Mouse (Mus musculus) embryonic fibroblast, embryonic 13.5 days (primary cell): ENCODE results near the gene Fhit. TPM values are rescaled to one million over a fixed set of nuclear protein-coding genes. Genes with fewer than 3 reads are reported as not detected.

Experiments
- H3K27ac ChIP-seq: 2 replicates; pipeline ENCODE4 v1.5.1; 2012; ENCODE audit warnings: low read length, control low read depth, inconsistent platforms; ENCODE audit not compliant: insufficient read depth
- H3K4me1 ChIP-seq: 2 replicates; pipeline ENCODE4 v1.6.1; 2011; ENCODE audit warnings: low read length; ENCODE audit not compliant: control insufficient read depth, insufficient read depth
- H3K4me3 ChIP-seq: 2 replicates; pipeline ENCODE4 v1.5.1; 2011; ENCODE audit warnings: mild to moderate bottlenecking, control low read depth, low read length; ENCODE audit not compliant: insufficient read depth
- CTCF ChIP-seq: IDR thresholded peaks from 2 replicates; pipeline ENCODE4 v1.5.1; 2011; ENCODE audit warnings: mild to moderate bottlenecking, control low read depth, low read length, moderate library complexity, borderline replicate concordance; ENCODE audit not compliant: insufficient read depth
- POLR2A ChIP-seq: IDR thresholded peaks from 2 replicates; pipeline ENCODE4 v1.6.1; 2011; ENCODE audit warnings: low read depth, mild to moderate bottlenecking, control low read depth, low read length, moderate library complexity
- polyA plus RNA-seq: library from polyadenylated mRNA; stranded (reverse); fragments of >200 nt; gene quantifications from 2 replicates; pipeline ENCODE4 v1.2.4, GENCODE M21; 2011; ENCODE audit warnings: low read depth; ENCODE audit not compliant: missing spikeins, insufficient read length

Fhit gene
- polyA plus RNA-seq, 1 experiment, result 1.4 TPM

DNA sequence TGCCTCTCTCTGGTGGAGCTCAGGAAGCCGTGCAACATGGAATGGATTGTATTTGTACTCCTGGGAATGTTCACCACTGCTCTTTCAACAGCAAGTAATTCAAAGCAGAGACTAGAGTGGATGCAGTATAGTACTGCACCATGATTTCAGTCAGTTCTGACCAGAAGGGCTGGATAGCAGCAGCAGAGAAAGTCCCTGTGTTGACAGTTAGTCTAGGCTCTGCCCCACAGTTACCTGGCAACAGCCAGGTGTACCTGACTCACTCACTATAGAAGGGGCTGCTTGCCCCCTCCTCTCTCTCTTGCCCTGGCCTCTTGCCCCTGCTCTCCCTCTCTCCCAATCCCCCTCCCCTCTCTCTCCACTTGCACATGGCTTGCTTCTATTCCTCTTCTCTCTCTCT is 1542.0 kb downstream of the Fhit start:
- no peak overlapping the region for H3K27ac ChIP-seq
- no peak overlapping the region for H3K4me3 ChIP-seq
- no peaks in the 10 kb centered on the region for H3K4me1 ChIP-seq
- TF ChIP-seq CTCF, result no peak
- no peak for TF ChIP-seq POLR2A

DNA sequence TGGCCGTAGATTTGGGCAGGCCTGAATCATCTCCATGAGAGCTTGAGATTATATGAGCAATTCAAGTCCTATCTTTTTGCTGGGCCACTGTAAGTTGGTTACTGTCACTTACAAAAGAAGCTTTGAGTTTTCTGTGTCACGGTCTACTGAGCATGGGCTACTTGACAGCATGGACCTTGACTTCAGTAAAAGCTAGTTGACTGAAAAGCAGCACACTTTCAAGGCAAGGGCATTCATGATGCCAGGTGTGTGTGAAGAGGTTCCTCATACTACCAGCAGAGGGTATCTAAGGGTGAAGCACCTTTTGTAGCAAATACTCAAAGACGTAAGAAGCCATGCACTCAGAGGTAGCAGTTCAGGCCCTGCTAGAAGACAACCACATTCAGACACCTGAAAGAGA is 1548.7 kb downstream of the Fhit start:
- H3K4me3 ChIP-seq, result no peak overlapping the region
- H3K4me1 ChIP-seq, result peaks cover 3% of the 10 kb centered on the region; the same call in 1 of the 2 replicates
- H3K27ac ChIP-seq, result no peak overlapping the region
- no peak for TF ChIP-seq CTCF
- no peak for TF ChIP-seq POLR2A

DNA sequence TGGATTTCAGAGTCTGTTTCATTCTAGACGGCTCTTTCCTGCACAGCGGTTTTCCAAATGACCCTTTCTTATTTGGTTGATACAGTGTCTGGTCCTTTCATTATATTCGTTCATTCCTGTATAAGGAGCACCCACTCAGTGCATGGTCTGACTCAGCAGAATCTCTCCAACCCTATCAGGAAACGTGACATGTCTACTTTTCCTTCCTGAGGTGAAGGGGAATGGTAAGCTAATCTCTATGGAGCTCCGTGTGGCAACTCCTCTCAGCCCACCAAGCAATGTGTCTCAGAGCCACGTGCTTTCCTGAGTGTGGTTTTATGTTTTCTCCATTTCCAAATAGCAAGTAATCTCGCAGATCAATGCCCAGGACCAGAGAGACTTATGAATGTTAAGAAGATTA is 1552.7 kb downstream of the Fhit start:
- TF ChIP-seq POLR2A (no peak), CTCF (no peak)
- H3K4me1 ChIP-seq, result peaks cover 3% of the 10 kb centered on the region; the same call in 1 of the 2 replicates
- no peak overlapping the region for H3K27ac ChIP-seq
- no peak overlapping the region for H3K4me3 ChIP-seq

DNA sequence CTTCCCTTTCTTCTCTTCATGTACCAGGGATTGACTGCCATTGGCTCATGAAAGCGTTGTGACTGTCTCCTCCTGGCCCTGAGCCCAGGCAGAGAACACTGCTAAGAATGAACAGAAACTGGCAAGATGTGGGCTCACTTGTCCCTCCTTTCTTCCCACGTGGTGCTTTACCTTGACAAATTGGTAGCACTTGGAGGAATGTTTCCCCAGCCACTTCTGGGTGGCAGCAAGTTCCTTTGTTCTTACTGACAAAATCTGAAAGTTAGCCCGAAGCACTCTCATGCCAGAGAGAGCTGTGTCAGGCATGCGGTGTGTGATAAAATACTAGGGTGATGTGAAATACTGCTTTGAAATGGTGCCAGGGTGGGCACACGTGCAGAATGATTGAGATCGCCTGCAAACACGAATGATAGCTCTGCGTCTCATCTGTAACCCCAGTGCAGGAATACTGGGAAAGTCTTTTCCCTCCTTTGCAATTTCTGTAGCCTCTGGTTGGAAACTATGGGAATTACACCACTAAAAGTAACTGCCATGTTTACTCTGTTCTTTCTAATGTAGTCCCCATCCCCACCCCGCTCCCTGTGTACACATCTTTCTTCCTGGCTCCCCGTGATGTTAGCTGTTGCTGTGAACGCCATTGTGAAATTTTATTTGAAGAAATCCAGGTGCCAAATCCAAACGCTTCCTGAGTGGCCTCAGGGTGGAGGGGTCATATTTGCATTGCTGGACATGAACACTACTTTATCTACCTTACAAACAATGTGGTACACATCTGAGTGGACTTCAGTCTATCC is 1555.1 kb downstream of the Fhit start:
- no peak overlapping the region for H3K27ac ChIP-seq
- TF ChIP-seq POLR2A (no peak), CTCF (no peak)
- H3K4me3 ChIP-seq, result no peak overlapping the region
- H3K4me1 ChIP-seq, result no peaks in the 10 kb centered on the region

DNA sequence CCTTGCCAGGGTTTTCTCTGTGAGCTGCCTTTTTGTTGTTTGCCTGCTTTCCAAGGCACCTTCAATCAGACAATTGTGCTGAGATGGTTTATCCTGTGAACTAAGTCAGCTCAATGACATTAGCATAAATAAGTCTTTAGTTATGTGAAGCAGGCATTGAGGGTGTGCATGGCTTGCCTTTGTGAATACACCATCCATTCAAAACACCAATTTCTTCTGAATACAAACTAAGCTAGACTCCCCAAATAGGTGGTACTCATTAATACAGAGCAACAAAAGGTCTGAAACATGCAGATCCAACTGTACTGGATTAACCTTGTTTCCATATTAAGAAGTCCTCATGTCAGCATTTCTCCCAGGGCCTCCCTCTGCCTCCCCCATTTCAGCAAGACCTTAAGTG is 1561.6 kb downstream of the Fhit start:
- no peak overlapping the region for H3K27ac ChIP-seq
- H3K4me3 ChIP-seq, result no peak overlapping the region
- no peaks in the 10 kb centered on the region for H3K4me1 ChIP-seq
- no peak for TF ChIP-seq POLR2A
- TF ChIP-seq CTCF, result no peak

DNA sequence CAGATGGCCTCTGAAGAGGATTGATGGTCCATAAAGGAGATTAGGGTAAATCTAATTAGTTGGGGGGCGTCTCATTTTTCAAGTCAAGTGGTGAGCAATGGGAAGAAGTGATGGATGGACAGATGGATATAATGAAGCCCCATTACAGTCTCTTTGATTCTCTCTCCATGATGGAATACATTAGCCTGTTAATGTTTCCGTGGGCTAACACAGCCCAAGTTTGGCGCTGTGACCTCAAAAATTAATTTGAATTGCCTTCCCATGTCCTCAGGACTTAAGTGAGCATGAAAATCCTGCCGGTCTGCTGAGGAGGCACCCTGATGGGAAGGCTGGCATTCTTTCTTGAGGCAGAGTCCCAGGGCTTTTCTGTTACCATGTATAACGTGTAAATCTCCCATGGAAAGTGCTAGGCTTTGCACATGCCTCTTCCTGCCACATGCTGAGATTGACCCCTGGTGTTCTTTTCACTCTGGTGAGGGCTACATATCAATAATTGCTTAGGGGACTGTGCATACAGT is 1564.3 kb downstream of the Fhit start:
- Histone ChIP-seq H3K4me3 (no peak overlapping the region), H3K4me1 (no peaks in the 10 kb centered on the region), H3K27ac (no peak overlapping the region)
- TF ChIP-seq CTCF (no peak), POLR2A (no peak)

DNA sequence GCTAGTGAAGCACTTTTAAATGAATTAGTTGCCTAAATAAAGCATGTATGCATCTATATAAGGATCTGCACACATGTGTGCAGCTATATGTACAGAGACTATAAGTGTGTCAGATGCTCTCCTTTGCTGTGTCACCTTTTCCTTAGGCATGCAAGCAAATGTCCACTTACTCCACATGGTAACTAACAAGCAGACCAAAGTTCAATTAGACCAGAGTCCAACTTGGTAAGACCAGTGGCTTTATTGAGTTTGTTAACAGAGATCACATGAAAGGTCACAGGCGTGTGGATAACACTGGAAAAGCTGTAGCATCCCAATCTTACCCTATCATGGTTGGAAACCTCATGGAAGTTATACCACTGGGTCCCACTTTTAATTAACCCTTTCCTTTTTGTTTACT is 1572.7 kb downstream of the Fhit start:
- TF ChIP-seq CTCF (no peak), POLR2A (no peak)
- H3K4me3 ChIP-seq, result no peak overlapping the region
- H3K4me1 ChIP-seq, result no peaks in the 10 kb centered on the region
- no peak overlapping the region for H3K27ac ChIP-seq

DNA sequence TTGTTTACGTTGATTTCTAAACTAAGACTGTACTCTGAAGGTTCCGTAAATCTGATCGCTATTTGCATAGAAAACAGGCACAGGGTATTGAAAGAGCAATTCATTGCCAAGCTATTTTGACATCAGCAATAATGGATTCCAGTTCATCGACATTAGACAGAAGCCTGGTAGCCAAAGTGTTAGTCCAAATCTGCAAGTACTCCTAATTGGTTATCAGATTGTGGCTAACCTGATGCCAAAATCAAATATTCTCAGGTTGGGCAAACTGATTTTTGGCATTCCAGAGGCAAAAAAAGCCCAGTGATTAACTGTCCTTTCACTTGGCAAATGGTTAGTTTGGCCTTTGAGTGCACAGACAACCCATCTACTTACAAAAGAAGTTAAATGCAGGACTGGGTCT is 1573.9 kb downstream of the Fhit start:
- Histone ChIP-seq H3K4me1 (no peaks in the 10 kb centered on the region), H3K27ac (no peak overlapping the region), H3K4me3 (no peak overlapping the region)
- TF ChIP-seq POLR2A (no peak), CTCF (no peak)

DNA sequence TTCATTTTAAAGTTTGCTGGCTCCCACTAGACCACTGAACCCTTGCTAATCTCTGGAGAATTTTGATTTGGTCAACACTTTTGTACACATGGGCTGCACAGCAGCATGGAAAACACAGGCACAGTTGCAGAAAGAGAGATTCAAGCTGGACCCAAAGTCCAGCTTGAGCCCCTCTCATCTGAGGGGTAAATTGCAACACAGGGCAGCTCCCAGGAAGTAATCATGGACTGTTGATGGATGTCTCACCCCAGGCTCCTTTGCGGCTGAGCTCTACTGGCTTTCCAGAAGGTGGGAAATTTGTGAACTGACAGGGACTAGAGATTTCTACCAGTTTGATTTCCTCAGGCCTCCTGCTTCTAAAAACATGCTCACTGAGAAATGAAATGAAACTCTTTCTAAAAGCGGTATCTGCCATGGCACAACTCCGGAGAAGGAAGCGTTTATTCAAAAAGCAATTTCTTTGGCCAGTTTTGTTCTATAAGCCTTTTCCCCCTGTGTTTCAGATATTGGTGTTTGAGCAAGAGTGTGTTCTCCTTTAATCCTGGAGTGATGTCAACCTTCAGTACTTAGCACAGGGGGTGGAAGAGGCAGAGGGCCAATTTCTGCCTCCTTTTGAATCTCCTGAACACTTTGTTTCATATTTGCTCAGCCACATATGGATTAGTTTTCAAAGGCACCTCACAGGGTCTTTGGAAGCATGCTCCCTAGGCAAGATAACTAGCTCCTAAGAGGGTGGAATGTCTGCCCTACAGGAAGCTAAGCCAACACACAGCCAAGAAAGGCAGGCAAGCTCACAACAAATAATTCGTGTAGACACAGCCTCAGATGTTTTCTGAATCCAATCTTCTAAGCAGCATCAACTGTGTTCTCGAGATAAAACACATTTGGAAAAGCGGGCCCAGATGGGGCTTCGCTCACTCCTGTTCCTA is 1578.3 kb downstream of the Fhit start:
- Histone ChIP-seq H3K4me3 (no peak overlapping the region), H3K4me1 (no peaks in the 10 kb centered on the region), H3K27ac (no peak overlapping the region)
- TF ChIP-seq CTCF, result no peak
- no peak for TF ChIP-seq POLR2A

DNA sequence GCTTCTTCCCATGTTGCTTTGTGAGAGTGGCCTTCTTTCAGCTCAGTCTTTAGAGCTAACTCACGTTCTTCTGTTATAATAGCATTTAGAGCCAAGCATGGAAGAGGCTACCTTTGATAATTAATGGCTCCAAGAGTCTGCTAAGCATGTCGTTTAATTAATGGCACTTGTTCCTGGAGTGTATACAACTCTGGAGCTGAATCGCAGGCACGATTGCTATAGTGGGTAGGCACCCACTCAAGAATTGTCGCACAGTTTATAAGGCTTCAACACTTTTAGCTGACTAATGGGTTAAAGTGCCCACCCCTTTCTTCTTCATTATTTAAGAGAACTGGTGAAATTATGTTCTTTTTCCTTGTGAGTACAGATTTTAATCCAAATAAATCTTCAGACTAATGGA is 1605.5 kb downstream of the Fhit start:
- Histone ChIP-seq H3K4me1 (peaks cover 3% of the 10 kb centered on the region), H3K4me3 (no peak overlapping the region), H3K27ac (no peak overlapping the region)
- TF ChIP-seq CTCF, result no peak
- TF ChIP-seq POLR2A, result no peak
